Mouse (Mus musculus): Measurements from ENCODE around the gene U2surp. TPM values are rescaled to one million over a fixed set of nuclear protein-coding genes. Genes with fewer than 3 reads are reported as not detected.
"Not testable (repeated sequence)": the region's sequence is repeated elsewhere in the genome, so short reads cannot be mapped to it uniquely, and the experiment has no call there.

U2surp gene
- polyA plus RNA-seq, 1 experiment from 2014 or later, result 152 TPM

DNA sequence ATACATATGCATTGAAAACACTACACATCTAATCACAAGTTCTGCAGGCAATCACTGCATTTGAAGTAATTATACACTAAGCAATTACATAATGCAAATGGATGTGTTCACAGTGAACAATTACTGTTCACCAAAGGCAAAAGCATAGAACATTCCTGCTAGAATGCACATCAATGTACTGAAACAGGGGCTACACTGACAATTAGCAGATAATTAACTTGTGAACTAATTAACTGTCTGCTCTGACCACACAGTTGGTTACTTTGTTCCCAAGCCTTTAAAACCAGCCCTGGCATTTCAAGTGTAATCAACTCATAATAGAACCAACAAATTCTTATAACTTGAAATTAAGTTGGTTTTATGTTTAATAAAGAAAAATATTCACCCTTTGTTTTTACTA, 22.9 kb downstream of the U2surp start:
- Histone ChIP-seq H3K4me3 (no peak overlapping the region), H3K27ac (no peak overlapping the region), H3K36me3 (replicated peaks) (peaks cover 76% of the 10 kb centered on the region), H3K4me1 (no peaks in the 10 kb centered on the region), H3K27me3 (ENCODE audit: poor library complexity, severe bottlenecking) (no peaks in the 10 kb centered on the region), H3K9me3 (no peaks in the 10 kb centered on the region)
- no peak for DNase-seq (ENCODE audit: extremely low spot score, low spot score)

DNA sequence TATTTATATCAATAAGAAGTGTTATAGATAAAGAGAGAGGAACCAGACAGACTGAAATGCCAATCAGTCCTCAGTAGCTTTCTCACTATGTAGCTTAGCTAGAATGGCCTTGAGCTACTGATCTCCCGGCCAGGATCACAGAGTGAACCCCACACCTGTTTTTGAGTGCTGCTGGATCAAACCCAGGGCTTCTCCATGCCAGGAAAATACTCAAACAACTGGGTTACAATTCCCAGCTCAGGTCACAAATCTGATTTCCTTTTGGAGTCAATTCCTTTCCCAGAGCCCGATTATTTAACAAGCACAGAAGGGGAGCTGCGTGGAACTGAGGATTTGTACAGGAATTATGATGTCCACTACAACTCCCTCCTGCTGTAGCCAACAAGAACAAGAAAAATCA, 31.8 kb downstream of the U2surp start:
- 89% methylated on average over 3 of the region's 3 CpGs for WGBS
- Histone ChIP-seq H3K27ac (no peak overlapping the region), H3K27me3 (ENCODE audit: poor library complexity, severe bottlenecking) (no peaks in the 10 kb centered on the region), H3K4me1 (no peaks in the 10 kb centered on the region), H3K36me3 (replicated peaks) (peaks cover 98% of the 10 kb centered on the region), H3K4me3 (no peak overlapping the region), H3K9me3 (no peaks in the 10 kb centered on the region)
- DNase-seq (ENCODE audit: extremely low spot score, low spot score), result no peak

DNA sequence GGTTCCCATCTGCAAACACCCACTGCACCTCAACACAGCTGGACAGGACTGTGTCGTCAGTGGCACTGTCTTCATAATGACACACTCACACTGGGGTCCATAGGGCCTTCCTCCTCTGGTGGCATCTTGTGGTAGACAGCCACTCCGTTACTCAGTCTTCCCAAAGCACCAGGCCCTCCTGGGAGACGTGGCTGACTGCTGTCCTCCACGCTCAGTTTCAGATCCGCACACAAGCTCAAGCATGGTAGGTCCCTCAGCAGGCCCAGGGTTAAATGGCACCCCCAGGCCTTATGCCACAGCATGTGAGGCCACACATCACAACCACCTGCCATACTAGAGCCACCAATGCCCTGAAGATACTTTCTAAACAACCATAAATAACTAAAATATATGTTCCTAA, 33.4 kb downstream of the U2surp start:
- H3K27me3 ChIP-seq (ENCODE audit: poor library complexity, severe bottlenecking), result no peaks in the 10 kb centered on the region
- H3K4me1 ChIP-seq, result no peaks in the 10 kb centered on the region
- 92% methylated on average over 5 of the region's 5 CpGs for WGBS
- H3K4me3 ChIP-seq, result no peak overlapping the region
- H3K9me3 ChIP-seq, result no peaks in the 10 kb centered on the region
- no peak overlapping the region for H3K27ac ChIP-seq
- DNase-seq (ENCODE audit: extremely low spot score, low spot score), result no peak
- H3K36me3 ChIP-seq (replicated peaks), result peaks cover 97% of the 10 kb centered on the region

DNA sequence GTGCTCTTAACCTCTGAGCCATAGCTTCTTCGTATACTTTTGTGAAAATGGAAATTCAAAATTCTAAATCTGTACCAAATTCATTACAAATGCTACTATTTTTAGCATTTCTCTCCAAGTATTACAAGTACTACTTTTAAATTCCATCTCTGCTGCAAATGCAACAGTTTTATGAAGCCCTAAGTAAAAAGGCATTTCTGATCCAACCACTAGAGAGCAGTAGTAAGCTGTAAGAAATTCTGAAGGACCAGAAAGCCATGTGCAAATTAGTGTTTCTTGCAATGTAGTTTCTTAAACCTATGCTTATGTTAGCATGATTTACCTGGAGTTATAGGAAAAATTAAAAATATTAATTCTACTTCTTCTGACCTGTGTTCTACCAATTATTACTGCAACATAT, 38.9 kb downstream of the U2surp start:
- Histone ChIP-seq H3K27ac (no peak overlapping the region), H3K4me3 (no peak overlapping the region), H3K27me3 (ENCODE audit: poor library complexity, severe bottlenecking) (no peaks in the 10 kb centered on the region), H3K36me3 (replicated peaks) (peaks cover 97% of the 10 kb centered on the region), H3K4me1 (no peaks in the 10 kb centered on the region), H3K9me3 (no peaks in the 10 kb centered on the region)
- no peak for DNase-seq (ENCODE audit: extremely low spot score, low spot score)
- 96% methylated on average over 1 of the region's 1 CpGs for WGBS

DNA sequence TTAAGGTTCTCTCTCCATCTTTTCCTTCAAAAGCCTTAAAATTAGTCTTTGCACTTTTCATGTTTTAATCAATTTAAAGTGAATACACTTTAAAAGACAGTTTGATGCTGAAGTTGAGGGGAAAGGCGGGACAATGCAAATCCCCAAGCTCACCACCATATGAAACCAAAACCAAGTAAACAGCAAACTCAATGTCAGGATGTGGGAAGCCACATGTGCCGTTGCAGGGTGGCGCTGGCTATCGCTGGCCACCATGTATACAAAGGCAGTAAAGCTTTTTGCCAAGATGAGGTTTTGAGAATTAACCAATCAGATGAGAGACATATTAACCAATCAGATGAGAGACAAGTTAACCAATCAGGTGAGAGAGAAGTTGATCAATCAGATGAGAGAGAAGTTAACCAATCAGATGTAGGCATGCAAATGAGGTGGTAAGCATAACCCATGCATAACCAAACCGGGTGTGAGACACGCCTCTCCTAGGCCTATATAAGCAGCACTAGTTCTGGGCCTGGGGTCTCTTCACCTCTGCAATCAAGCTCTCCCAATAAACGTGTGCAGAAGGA, 42.7 kb downstream of the U2surp start:
- not testable (repeated sequence) for H3K27me3 ChIP-seq (ENCODE audit: poor library complexity, severe bottlenecking); H3K4me1 ChIP-seq; DNase-seq (ENCODE audit: extremely low spot score, low spot score); H3K9me3 ChIP-seq; H3K4me3 ChIP-seq; H3K27ac ChIP-seq
- 89% methylated on average over 7 of the region's 7 CpGs for WGBS
- peaks cover 97% of the 10 kb centered on the region for H3K36me3 ChIP-seq (replicated peaks)

DNA sequence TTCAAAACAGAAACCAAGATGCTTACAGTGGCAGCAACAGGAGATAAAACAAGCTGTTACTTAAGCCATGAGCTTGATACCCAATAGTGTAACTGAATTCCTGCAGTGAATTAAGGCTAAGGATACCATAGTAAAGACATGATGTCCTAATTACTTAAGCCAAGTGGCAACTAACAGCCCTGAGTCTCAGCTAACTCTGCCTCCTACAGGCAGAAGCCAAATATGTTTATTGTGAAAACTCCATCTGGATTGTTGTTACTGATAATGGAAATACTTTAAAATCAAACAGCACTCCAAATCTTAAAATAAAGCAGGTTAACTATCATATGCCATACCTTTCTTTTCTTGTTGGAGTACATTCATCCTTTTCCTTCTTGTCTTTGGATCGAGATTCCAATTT, 47.8 kb downstream of the U2surp start:
- H3K27ac ChIP-seq, result no peak overlapping the region

DNA sequence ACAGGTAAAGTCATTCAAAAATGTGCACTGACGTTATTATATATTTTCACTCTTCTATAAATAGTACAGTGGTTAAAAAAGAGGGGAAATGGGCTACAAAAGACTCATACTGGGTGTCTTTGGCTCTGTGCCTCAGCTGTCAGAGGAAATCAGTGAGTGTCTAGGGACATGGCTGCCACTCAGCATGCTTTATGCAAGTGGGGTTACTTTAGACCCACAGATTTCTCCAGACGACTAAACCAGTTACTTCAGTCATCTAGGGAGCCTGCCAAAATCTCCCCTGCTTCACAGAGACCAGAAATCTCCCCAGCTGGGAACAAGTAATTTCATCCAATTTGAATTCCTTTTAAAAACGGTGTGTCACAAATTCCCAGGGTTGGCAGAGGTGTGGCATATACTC, 59.9 kb downstream of the U2surp start:
- H3K27ac ChIP-seq, result no peak overlapping the region
- no peaks in the 10 kb centered on the region for H3K4me1 ChIP-seq
- no peaks in the 10 kb centered on the region for H3K9me3 ChIP-seq
- H3K27me3 ChIP-seq (ENCODE audit: poor library complexity, severe bottlenecking), result no peaks in the 10 kb centered on the region
- WGBS, result 78% methylated on average over 3 of the region's 3 CpGs
- H3K36me3 ChIP-seq (replicated peaks), result peaks cover 20% of the 10 kb centered on the region
- no peak overlapping the region for H3K4me3 ChIP-seq
- no peak for DNase-seq (ENCODE audit: extremely low spot score, low spot score)

More for the DNA sequence above, 47.8 kb downstream of the U2surp start:
- WGBS, result 95% methylated on average over 1 of the region's 1 CpGs
- no peak overlapping the region for H3K4me3 ChIP-seq
- no peak for DNase-seq (ENCODE audit: extremely low spot score, low spot score)
- H3K9me3 ChIP-seq, result no peaks in the 10 kb centered on the region
- peaks cover 93% of the 10 kb centered on the region for H3K36me3 ChIP-seq (replicated peaks)
- H3K27me3 ChIP-seq (ENCODE audit: poor library complexity, severe bottlenecking), result no peaks in the 10 kb centered on the region
- H3K4me1 ChIP-seq, result no peaks in the 10 kb centered on the region

DNA sequence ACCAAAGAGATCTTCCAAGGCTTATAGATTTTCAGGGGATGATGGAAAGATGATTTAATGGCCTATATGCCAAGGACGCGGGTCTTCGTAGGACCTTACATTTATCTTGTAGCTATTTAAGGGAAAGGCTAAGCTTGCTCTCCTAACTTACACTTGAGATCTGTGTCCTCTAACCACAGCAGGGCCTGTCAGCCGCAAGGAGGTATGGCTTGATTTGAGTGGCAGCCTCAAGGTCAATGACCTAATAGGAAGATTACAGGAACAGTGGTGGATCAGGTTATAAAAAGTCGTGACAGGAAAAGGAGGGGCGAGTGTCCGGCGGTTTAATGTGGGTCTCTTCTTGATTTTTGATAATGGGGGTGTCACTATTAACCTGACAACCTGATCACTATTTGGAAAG, 61.2 kb downstream of the U2surp start:
- Histone ChIP-seq H3K27ac (no peak overlapping the region), H3K4me3 (no peak overlapping the region), H3K9me3 (no peaks in the 10 kb centered on the region), H3K36me3 (replicated peaks) (0 out of 2 replicates have a peak, but pooled peaks cover 7% of the 10 kb centered on the region), H3K4me1 (no peaks in the 10 kb centered on the region), H3K27me3 (ENCODE audit: poor library complexity, severe bottlenecking) (no peaks in the 10 kb centered on the region)
- no peak for DNase-seq (ENCODE audit: extremely low spot score, low spot score)
- 96% methylated on average over 8 of the region's 8 CpGs for WGBS

DNA sequence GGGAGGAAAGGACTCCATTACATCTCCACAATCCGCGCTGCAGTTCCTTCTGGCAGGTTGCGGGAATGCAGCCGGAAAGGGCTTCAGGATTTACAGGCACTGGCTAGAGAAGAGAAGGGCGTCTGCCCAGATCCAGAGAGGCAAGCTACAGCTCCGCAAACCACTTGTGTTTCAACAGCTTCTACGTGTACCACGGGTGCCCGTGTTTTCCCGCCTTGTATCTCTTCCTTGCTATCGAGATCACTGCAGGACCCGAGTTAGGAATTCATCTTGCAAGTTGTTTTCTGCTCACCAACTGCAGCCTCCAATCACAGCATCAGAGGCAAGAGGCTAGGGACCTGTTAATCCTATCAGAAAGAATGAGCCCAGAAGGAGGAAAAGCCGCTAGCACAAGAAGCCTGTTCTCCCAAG, 69.5 kb downstream of the U2surp start:
- Histone ChIP-seq H3K27me3 (ENCODE audit: poor library complexity, severe bottlenecking) (no peaks in the 10 kb centered on the region), H3K9me3 (no peaks in the 10 kb centered on the region), H3K36me3 (replicated peaks) (no peaks in the 10 kb centered on the region), H3K27ac (peak overlapping the region; percentile 72), H3K4me3 (peak overlapping the region; percentile 40), H3K4me1 (peaks cover 19% of the 10 kb centered on the region)
- 6% methylated on average over 13 of the region's 13 CpGs for WGBS
- peak; percentile 66 for DNase-seq (ENCODE audit: extremely low spot score, low spot score)

DNA sequence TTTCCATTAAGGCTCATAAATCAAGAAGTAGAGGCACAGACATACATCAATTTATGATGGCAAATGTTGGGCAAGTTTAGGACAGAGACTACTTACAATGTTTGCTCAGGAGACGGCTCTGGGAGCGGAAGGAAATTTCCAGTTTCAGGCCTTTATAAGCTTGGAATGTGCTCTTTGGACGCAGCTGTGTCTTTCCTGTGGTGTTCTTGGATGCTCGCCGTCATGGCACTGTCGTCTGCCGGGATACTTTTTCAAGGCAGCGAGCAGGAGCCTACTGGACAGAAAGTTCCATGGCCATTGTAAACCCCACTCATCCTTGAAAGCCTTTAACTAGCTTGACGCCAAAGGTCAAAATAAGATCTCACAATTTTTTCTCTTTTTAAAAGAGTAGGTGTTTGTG, 73.9 kb downstream of the U2surp start:
- H3K4me1 ChIP-seq, result peaks cover 32% of the 10 kb centered on the region
- WGBS, result 89% methylated on average over 9 of the region's 9 CpGs
- no peaks in the 10 kb centered on the region for H3K36me3 ChIP-seq (replicated peaks)
- no peak for DNase-seq (ENCODE audit: extremely low spot score, low spot score)
- H3K27ac ChIP-seq, result no peak overlapping the region
- no peaks in the 10 kb centered on the region for H3K9me3 ChIP-seq
- no peak overlapping the region for H3K4me3 ChIP-seq
- no peaks in the 10 kb centered on the region for H3K27me3 ChIP-seq (ENCODE audit: poor library complexity, severe bottlenecking)

DNA sequence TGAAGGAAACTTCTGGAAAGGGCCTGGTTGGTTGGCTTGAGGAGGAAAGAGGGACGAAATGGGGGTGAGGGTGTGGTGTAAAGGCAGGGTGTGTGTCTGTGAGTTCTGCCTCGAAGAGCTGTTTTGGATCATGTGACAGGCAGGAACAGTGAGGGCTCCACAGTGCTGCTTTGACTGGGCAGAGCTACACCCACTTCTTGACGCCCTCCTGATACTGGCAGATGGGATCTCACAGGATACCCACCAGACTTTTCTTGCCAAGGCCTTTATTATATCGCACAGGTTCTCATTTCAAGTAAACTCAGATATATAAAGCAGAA, 75.5 kb downstream of the U2surp start:
- Histone ChIP-seq H3K36me3 (replicated peaks) (no peaks in the 10 kb centered on the region), H3K9me3 (no peaks in the 10 kb centered on the region), H3K4me1 (peaks cover 17% of the 10 kb centered on the region), H3K27me3 (ENCODE audit: poor library complexity, severe bottlenecking) (no peaks in the 10 kb centered on the region), H3K4me3 (no peak overlapping the region), H3K27ac (no peak overlapping the region; the same call in 1 of the 2 replicates)
- 86% methylated on average over 4 of the region's 4 CpGs for WGBS
- no peak for DNase-seq (ENCODE audit: extremely low spot score, low spot score)

DNA sequence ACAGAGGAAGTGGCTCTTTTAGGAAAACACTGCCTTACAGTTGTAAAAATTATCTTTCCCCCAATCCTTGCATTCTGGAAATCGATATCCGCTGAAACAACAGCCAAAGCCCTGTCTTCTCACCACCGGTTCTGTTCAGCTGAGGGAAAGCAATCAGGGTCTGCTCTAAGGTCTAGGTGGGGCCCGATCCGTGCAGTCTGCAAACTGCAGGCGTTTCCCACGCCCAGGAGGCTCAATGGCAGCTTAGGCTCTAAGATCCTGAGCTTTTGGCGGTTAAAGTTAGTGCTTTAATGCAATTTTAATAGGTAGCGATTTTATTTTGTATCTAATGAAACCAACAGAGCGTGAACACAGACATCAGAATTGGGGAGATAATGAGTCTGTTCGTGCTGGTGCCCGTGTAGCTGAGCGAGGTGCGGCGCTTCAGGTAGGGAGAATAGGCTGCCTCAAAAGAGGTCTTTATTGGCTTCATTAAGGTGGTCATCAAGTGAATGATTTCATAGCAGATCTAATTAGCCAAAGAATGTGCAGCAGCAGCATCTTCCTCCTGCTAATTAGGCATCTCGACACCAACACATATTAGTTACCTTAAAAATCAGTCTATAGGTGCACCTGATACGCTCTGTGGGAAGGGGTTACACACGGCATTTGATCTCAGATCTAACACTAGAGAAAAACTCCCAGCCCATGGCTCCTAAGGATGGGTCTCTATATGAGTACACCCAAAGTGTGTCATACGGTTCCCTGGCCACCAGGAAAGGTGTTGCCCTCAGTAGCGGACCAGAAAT, 76.1 kb downstream of the U2surp start:
- no peaks in the 10 kb centered on the region for H3K9me3 ChIP-seq
- H3K27ac ChIP-seq, result peak overlapping the region; percentile 58; the same call in 1 of the 2 replicates
- H3K36me3 ChIP-seq (replicated peaks), result no peaks in the 10 kb centered on the region
- H3K27me3 ChIP-seq (ENCODE audit: poor library complexity, severe bottlenecking), result no peaks in the 10 kb centered on the region
- no peak for DNase-seq (ENCODE audit: extremely low spot score, low spot score)
- WGBS, result 72% methylated on average over 20 of the region's 20 CpGs
- peaks cover 17% of the 10 kb centered on the region for H3K4me1 ChIP-seq
- no peak overlapping the region for H3K4me3 ChIP-seq

DNA sequence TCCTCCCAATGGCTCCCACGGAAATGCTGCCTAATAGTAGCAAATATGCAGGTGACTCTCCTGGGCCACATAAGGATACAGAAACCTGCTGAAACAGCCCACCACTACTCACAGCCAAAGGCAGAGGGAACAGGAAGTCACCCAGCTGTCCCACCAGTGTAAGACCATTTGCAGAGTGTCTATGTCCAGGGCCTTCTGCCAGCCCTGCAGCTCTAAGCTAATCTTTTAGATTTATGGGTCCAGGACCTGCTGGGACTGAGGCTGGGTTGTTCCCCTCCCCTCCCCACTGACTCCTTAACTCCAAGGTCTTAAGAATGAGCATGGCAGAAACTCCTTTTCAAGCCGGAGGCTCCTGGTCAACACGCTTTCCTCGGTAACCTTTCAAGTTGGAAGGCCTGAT, 83.5 kb downstream of the U2surp start:
- Histone ChIP-seq H3K27ac (no peak overlapping the region), H3K9me3 (no peaks in the 10 kb centered on the region), H3K36me3 (replicated peaks) (no peaks in the 10 kb centered on the region), H3K27me3 (ENCODE audit: poor library complexity, severe bottlenecking) (no peaks in the 10 kb centered on the region), H3K4me3 (no peak overlapping the region), H3K4me1 (no peaks in the 10 kb centered on the region)
- no peak for DNase-seq (ENCODE audit: extremely low spot score, low spot score)
- WGBS, result 86% methylated on average over 4 of the region's 4 CpGs
